Mouse (Mus musculus): ENCODE results near the gene Rabep2. TPM values are rescaled to one million over a fixed set of nuclear protein-coding genes. Genes with fewer than 3 reads are reported as not detected.
"Not testable (repeated sequence)": the region's sequence is repeated elsewhere in the genome, so short reads cannot be mapped to it uniquely, and the experiment has no call there.

Gene Rabep2
- polyA plus RNA-seq, 1 experiment from 2014 or later, result 28.4 TPM

- Histone ChIP-seq H3K4me2 (replicated peaks; ENCODE audit: low read depth, low read length) (peak overlapping the region; percentile 57), H3K36me3 (ENCODE audit: control insufficient read depth, insufficient read depth, low read length) (no peaks in the 10 kb centered on the region), H3K4me1 (ENCODE audit: control insufficient read depth, insufficient read depth, low read length) (no peaks in the 10 kb centered on the region), H3K9me3 (ENCODE audit: control insufficient read depth, low read depth, low read length) (peaks cover 3% of the 10 kb centered on the region; the same call in 1 of the 2 replicates), H3K27me3 (ENCODE audit: control insufficient read depth, insufficient read depth, low read length) (no peaks in the 10 kb centered on the region), H3K27ac (ENCODE audit: low read length) (peak overlapping the region; percentile 59; the same call in 1 of the 2 replicates), H3K4me3 (ENCODE audit: low read depth, low read length) (peak overlapping the region; percentile 23), H3K9ac (replicated peaks; ENCODE audit: low read depth, low read length) (peak overlapping the region; percentile 28; the same call in 1 of the 2 replicates)
- peak; percentile 92 for ATAC-seq (ENCODE audit: insufficient number of reproducible peaks, insufficient read depth, low FRiP score, low read depth)
- 1% methylated on average over 23 of the region's 23 CpGs for WGBS
These were observed 53.9 kb downstream of the Rabep2 start for GRCm38 (mm10) chr7:126482392-126482871.

- Histone ChIP-seq H3K27ac (ENCODE audit: low read length) (peak within 1 kb of the TSS; percentile 79), H3K36me3 (ENCODE audit: control insufficient read depth, insufficient read depth, low read length) (peaks cover 20% of the 10 kb centered on the region), H3K9ac (replicated peaks; ENCODE audit: low read depth, low read length) (peak within 1 kb of the TSS; percentile 67), H3K9me3 (ENCODE audit: control insufficient read depth, low read depth, low read length) (no peaks in the 10 kb centered on the region), H3K27me3 (ENCODE audit: control insufficient read depth, insufficient read depth, low read length) (no peaks in the 10 kb centered on the region), H3K4me3 (ENCODE audit: low read depth, low read length) (peak within 1 kb of the TSS; percentile 59), H3K4me1 (ENCODE audit: control insufficient read depth, insufficient read depth, low read length) (0 out of 2 replicates have a peak, but pooled peaks cover 8% of the 10 kb centered on the region), H3K4me2 (replicated peaks; ENCODE audit: low read depth, low read length) (peak within 1 kb of the TSS; percentile 95)
- under 1% methylated on average over 32 of the region's 32 CpGs for WGBS
- peak; percentile 90 for ATAC-seq (ENCODE audit: insufficient number of reproducible peaks, insufficient read depth, low FRiP score, low read depth)
These were observed 58.5 kb downstream of the Rabep2 start, which contains the start of gene Tufm for GRCm38 (mm10) chr7:126487052-126487483. Gene Tufm (plus strand): TSS chr7:126487361.

GRCm38 (mm10) chr7:126487617-126488385 lies 59.2 kb downstream of the Rabep2 start:
- H3K9me3 ChIP-seq (ENCODE audit: control insufficient read depth, low read depth, low read length); ATAC-seq (ENCODE audit: insufficient number of reproducible peaks, insufficient read depth, low FRiP score, low read depth); H3K4me1 ChIP-seq (ENCODE audit: control insufficient read depth, insufficient read depth, low read length); H3K27me3 ChIP-seq (ENCODE audit: control insufficient read depth, insufficient read depth, low read length); H3K27ac ChIP-seq (ENCODE audit: low read length): not testable (repeated sequence)
- peak overlapping the region; percentile 95 for H3K4me2 ChIP-seq (replicated peaks; ENCODE audit: low read depth, low read length)
- H3K4me3 ChIP-seq (ENCODE audit: low read depth, low read length), result peak overlapping the region; percentile 59
- peaks cover 28% of the 10 kb centered on the region for H3K36me3 ChIP-seq (ENCODE audit: control insufficient read depth, insufficient read depth, low read length)
- H3K9ac ChIP-seq (replicated peaks; ENCODE audit: low read depth, low read length), result peak overlapping the region; percentile 67
- WGBS, result 12% methylated on average over 21 of the region's 25 CpGs

GRCm38 (mm10) chr7:126491005-126491404 lies 62.4 kb downstream of the Rabep2 start:
- 84% methylated on average over 1 of the region's 1 CpGs for WGBS
- H3K4me3 ChIP-seq (ENCODE audit: low read depth, low read length), result no peak overlapping the region
- H3K4me2 ChIP-seq (replicated peaks; ENCODE audit: low read depth, low read length), result no peak overlapping the region
- no peaks in the 10 kb centered on the region for H3K27me3 ChIP-seq (ENCODE audit: control insufficient read depth, insufficient read depth, low read length)
- H3K9me3 ChIP-seq (ENCODE audit: control insufficient read depth, low read depth, low read length), result no peaks in the 10 kb centered on the region
- ATAC-seq (ENCODE audit: insufficient number of reproducible peaks, insufficient read depth, low FRiP score, low read depth), result no peak
- H3K9ac ChIP-seq (replicated peaks; ENCODE audit: low read depth, low read length), result no peak overlapping the region
- H3K4me1 ChIP-seq (ENCODE audit: control insufficient read depth, insufficient read depth, low read length), result 0 out of 2 replicates have a peak, but pooled peaks cover 8% of the 10 kb centered on the region
- peaks cover 60% of the 10 kb centered on the region for H3K36me3 ChIP-seq (ENCODE audit: control insufficient read depth, insufficient read depth, low read length)
- no peak overlapping the region for H3K27ac ChIP-seq (ENCODE audit: low read length)

- no peaks in the 10 kb centered on the region for H3K9me3 ChIP-seq (ENCODE audit: control insufficient read depth, low read depth, low read length)
- peaks cover 69% of the 10 kb centered on the region for H3K36me3 ChIP-seq (ENCODE audit: control insufficient read depth, insufficient read depth, low read length)
- WGBS, result 50% methylated on average over 11 of the region's 11 CpGs
- H3K9ac ChIP-seq (replicated peaks; ENCODE audit: low read depth, low read length), result no peak overlapping the region
- no peaks in the 10 kb centered on the region for H3K27me3 ChIP-seq (ENCODE audit: control insufficient read depth, insufficient read depth, low read length)
- no peak overlapping the region for H3K27ac ChIP-seq (ENCODE audit: low read length)
- 0 out of 2 replicates have a peak, but pooled peaks cover 8% of the 10 kb centered on the region for H3K4me1 ChIP-seq (ENCODE audit: control insufficient read depth, insufficient read depth, low read length)
- no peak overlapping the region for H3K4me3 ChIP-seq (ENCODE audit: low read depth, low read length)
- H3K4me2 ChIP-seq (replicated peaks; ENCODE audit: low read depth, low read length), result no peak overlapping the region
- no peak for ATAC-seq (ENCODE audit: insufficient number of reproducible peaks, insufficient read depth, low FRiP score, low read depth)
These were observed 63.4 kb downstream of the Rabep2 start for GRCm38 (mm10) chr7:126491973-126492372.

GRCm38 (mm10) chr7:126494120-126494519 lies 65.6 kb downstream of the Rabep2 start:
- no peak for ATAC-seq (ENCODE audit: insufficient number of reproducible peaks, insufficient read depth, low FRiP score, low read depth)
- H3K27me3 ChIP-seq (ENCODE audit: control insufficient read depth, insufficient read depth, low read length), result no peaks in the 10 kb centered on the region
- no peaks in the 10 kb centered on the region for H3K9me3 ChIP-seq (ENCODE audit: control insufficient read depth, low read depth, low read length)
- H3K9ac ChIP-seq (replicated peaks; ENCODE audit: low read depth, low read length), result no peak overlapping the region
- no peak overlapping the region for H3K4me2 ChIP-seq (replicated peaks; ENCODE audit: low read depth, low read length)
- 89% methylated on average over 6 of the region's 6 CpGs for WGBS
- H3K4me1 ChIP-seq (ENCODE audit: control insufficient read depth, insufficient read depth, low read length), result no peaks in the 10 kb centered on the region
- peaks cover 91% of the 10 kb centered on the region for H3K36me3 ChIP-seq (ENCODE audit: control insufficient read depth, insufficient read depth, low read length)
- H3K27ac ChIP-seq (ENCODE audit: low read length), result no peak overlapping the region
- no peak overlapping the region for H3K4me3 ChIP-seq (ENCODE audit: low read depth, low read length)

- H3K4me1 ChIP-seq (ENCODE audit: control insufficient read depth, insufficient read depth, low read length), result 0 out of 2 replicates have a peak, but pooled peaks cover 5% of the 10 kb centered on the region
- H3K36me3 ChIP-seq (ENCODE audit: control insufficient read depth, insufficient read depth, low read length), result peaks cover 97% of the 10 kb centered on the region
- H3K27me3 ChIP-seq (ENCODE audit: control insufficient read depth, insufficient read depth, low read length), result no peaks in the 10 kb centered on the region
- no peaks in the 10 kb centered on the region for H3K9me3 ChIP-seq (ENCODE audit: control insufficient read depth, low read depth, low read length)
- H3K4me3 ChIP-seq (ENCODE audit: low read depth, low read length), result no peak overlapping the region
- no peak for ATAC-seq (ENCODE audit: insufficient number of reproducible peaks, insufficient read depth, low FRiP score, low read depth)
- no peak overlapping the region for H3K27ac ChIP-seq (ENCODE audit: low read length)
- no peak overlapping the region for H3K9ac ChIP-seq (replicated peaks; ENCODE audit: low read depth, low read length)
- no peak overlapping the region for H3K4me2 ChIP-seq (replicated peaks; ENCODE audit: low read depth, low read length)
- 88% methylated on average over 5 of the region's 5 CpGs for WGBS
These were observed 67.9 kb downstream of the Rabep2 start for GRCm38 (mm10) chr7:126496475-126496874.

GRCm38 (mm10) chr7:126497966-126498365 lies 69.4 kb downstream of the Rabep2 start:
- 93% methylated on average over 12 of the region's 12 CpGs for WGBS
- H3K4me1 ChIP-seq (ENCODE audit: control insufficient read depth, insufficient read depth, low read length), result 0 out of 2 replicates have a peak, but pooled peaks cover 5% of the 10 kb centered on the region
- H3K4me3 ChIP-seq (ENCODE audit: low read depth, low read length), result no peak overlapping the region
- H3K9ac ChIP-seq (replicated peaks; ENCODE audit: low read depth, low read length), result no peak overlapping the region
- ATAC-seq (ENCODE audit: insufficient number of reproducible peaks, insufficient read depth, low FRiP score, low read depth), result no peak
- H3K27me3 ChIP-seq (ENCODE audit: control insufficient read depth, insufficient read depth, low read length), result no peaks in the 10 kb centered on the region
- no peak overlapping the region for H3K4me2 ChIP-seq (replicated peaks; ENCODE audit: low read depth, low read length)
- H3K36me3 ChIP-seq (ENCODE audit: control insufficient read depth, insufficient read depth, low read length), result peaks cover 83% of the 10 kb centered on the region
- H3K9me3 ChIP-seq (ENCODE audit: control insufficient read depth, low read depth, low read length), result no peaks in the 10 kb centered on the region
- no peak overlapping the region for H3K27ac ChIP-seq (ENCODE audit: low read length)

All from stomach, embryonic 14.5 days (tissue).